Mouse (Mus musculus): ENCODE results near the gene Ctrb1. TPM values are rescaled to one million over a fixed set of nuclear protein-coding genes. Genes with fewer than 3 reads are reported as not detected.
A peak's percentile ranks its signal among the peaks of the same experiment; 100 is the strongest.

The Ctrb1 gene
- polyA plus RNA-seq, 1 experiment, result 85.4 TPM

DNA sequence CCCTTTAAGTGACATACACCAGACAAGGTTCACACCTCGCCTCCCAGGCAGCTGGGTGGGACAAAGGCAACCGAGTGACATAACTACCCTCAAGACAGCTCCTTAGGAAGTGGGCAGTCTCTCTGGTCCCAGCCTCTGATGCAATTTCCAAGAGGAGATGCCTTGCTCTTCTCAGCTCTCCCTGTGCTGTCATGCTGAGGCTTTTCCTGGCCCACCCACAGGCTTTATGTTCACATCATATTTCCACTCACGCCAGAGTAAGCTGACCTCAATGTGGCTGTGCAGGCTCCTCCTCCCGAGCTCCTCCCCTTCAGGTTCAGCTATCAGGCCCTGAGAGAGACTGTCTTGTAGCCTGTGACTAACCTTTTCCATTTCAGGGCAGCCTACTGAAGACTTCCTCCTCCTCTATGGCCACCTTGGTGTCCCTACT, 29.3 kb upstream of the Ctrb1 start:
- Histone ChIP-seq H3K4me3 (no peak overlapping the region), H3K79me2 (ENCODE audit: control insufficient read depth, insufficient read depth) (peaks cover 82% of the 10 kb centered on the region), H3K36me3 (ENCODE audit: control insufficient read depth, insufficient read depth) (peaks cover 18% of the 10 kb centered on the region), H3K27me3 (ENCODE audit: control insufficient read depth, insufficient read depth, insufficient read length) (no peaks in the 10 kb centered on the region), H3K4me2 (ENCODE audit: low read depth) (peak overlapping the region; percentile 32), H3ac (ENCODE audit: control insufficient read depth, insufficient read length) (no peak overlapping the region)
- no peak for TF ChIP-seq SRF (IDR thresholded peaks at IDR 0.05; ENCODE audit: control insufficient read depth, insufficient read length, low read depth)
- TF ChIP-seq POLR2AphosphoS2 (IDR thresholded peaks at IDR 0.05; ENCODE audit: insufficient read length, low read depth), result peak; percentile 14
- TF ChIP-seq CEBPB (IDR thresholded peaks at IDR 0.05; ENCODE audit: insufficient read depth, poor library complexity, severe bottlenecking), result peak; percentile 88
- TF ChIP-seq MYOG (IDR thresholded peaks at IDR 0.05; ENCODE audit: control insufficient read depth in 1 of 3, insufficient read depth in 1 of 3, insufficient read length in 2 of 3, low read depth in 2 of 3), result no peak
- no peak for TF ChIP-seq POLR2A (IDR thresholded peaks at IDR 0.05; ENCODE audit: insufficient read length, low read depth)

DNA sequence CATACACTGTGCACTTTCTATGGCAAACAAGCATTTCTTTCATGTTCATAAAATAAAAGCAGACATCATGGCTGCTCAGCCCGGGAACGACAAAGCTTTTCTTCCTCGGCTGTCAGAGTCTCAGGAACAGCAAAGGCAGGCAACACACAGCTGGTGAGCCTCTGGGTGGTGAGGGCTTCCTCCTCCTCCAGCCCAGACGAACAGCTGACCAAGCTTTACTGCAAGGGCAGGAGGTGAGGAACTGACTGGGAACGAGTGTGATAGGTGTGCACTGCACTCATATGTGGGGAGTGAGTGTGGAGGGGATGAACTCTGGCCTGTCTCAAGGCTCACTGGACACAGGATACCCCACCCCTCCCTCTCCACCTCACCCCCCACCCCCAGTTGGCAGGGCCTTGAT, 28.1 kb upstream of the Ctrb1 start:
- Histone ChIP-seq H3K27me3 (ENCODE audit: control insufficient read depth, insufficient read depth, insufficient read length) (no peaks in the 10 kb centered on the region), H3ac (ENCODE audit: control insufficient read depth, insufficient read length) (no peak overlapping the region), H3K4me2 (ENCODE audit: low read depth) (no peak overlapping the region), H3K79me2 (ENCODE audit: control insufficient read depth, insufficient read depth) (peaks cover 77% of the 10 kb centered on the region), H3K36me3 (ENCODE audit: control insufficient read depth, insufficient read depth) (peaks cover 22% of the 10 kb centered on the region), H3K4me3 (no peak overlapping the region)
- no peak for TF ChIP-seq POLR2A (IDR thresholded peaks at IDR 0.05; ENCODE audit: insufficient read length, low read depth)
- TF ChIP-seq SRF (IDR thresholded peaks at IDR 0.05; ENCODE audit: control insufficient read depth, insufficient read length, low read depth), result no peak
- peak in 2 of 3 experiments; percentile 70 to 81 for TF ChIP-seq MYOD1 (IDR thresholded peaks at IDR 0.05; ENCODE audit: control insufficient read depth in 1 of 3, insufficient read length in 2 of 3, low read depth in 2 of 3)
- peak in 2 of 3 experiments; percentile 63 to 78 for TF ChIP-seq MYOG (IDR thresholded peaks at IDR 0.05; ENCODE audit: control insufficient read depth in 1 of 3, insufficient read depth in 1 of 3, insufficient read length in 2 of 3, low read depth in 2 of 3)
- no peak for TF ChIP-seq E2F4 (IDR thresholded peaks at IDR 0.05; ENCODE audit: insufficient read depth)
- no peak for TF ChIP-seq TCF3 (IDR thresholded peaks at IDR 0.05; ENCODE audit: insufficient read length, low read depth)
- no peak for TF ChIP-seq MAX (IDR thresholded peaks at IDR 0.05; ENCODE audit: low read depth)
- no peak for TF ChIP-seq TCF12 (IDR thresholded peaks at IDR 0.05; ENCODE audit: insufficient read depth, poor library complexity, severe bottlenecking)
- no peak for TF ChIP-seq REST (IDR thresholded peaks at IDR 0.05; ENCODE audit: insufficient read depth, insufficient read length)
- no peak for TF ChIP-seq USF1 (IDR thresholded peaks at IDR 0.05; ENCODE audit: low read depth)
- peak; percentile 47 for TF ChIP-seq POLR2AphosphoS2 (IDR thresholded peaks at IDR 0.05; ENCODE audit: insufficient read length, low read depth)
- no peak for TF ChIP-seq CEBPB (IDR thresholded peaks at IDR 0.05; ENCODE audit: insufficient read depth, poor library complexity, severe bottlenecking)

DNA sequence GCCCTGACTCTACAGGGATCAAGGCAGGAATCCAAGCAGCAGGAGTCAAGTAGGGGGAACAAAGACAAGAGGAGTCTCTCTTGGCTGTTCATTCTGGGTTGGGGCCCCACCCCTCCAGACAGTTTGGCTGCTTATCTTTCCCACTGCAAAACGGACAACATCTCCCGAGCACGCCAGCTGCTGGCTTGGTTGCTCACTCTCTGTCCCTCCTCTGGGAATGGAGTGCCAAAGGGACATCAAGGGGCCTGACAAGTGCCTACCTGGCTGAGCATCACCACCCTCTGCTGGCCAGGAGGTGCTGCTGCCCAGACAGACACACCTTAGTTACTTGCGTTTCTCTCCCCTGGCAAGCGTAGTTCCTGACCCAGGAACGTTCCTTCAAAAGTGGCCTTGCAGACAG, 27.1 kb upstream of the Ctrb1 start:
- no peak for TF ChIP-seq POLR2A (IDR thresholded peaks at IDR 0.05; ENCODE audit: insufficient read length, low read depth)
- no peak for TF ChIP-seq POLR2AphosphoS2 (IDR thresholded peaks at IDR 0.05; ENCODE audit: insufficient read length, low read depth)
- TF ChIP-seq REST (IDR thresholded peaks at IDR 0.05; ENCODE audit: insufficient read depth, insufficient read length), result no peak
- TF ChIP-seq TCF12 (IDR thresholded peaks at IDR 0.05; ENCODE audit: insufficient read depth, poor library complexity, severe bottlenecking), result no peak
- peak in 2 of 3 experiments; percentile 44 to 64 for TF ChIP-seq MYOD1 (IDR thresholded peaks at IDR 0.05; ENCODE audit: control insufficient read depth in 1 of 3, insufficient read length in 2 of 3, low read depth in 2 of 3)
- peak in 1 of 3 experiments; percentile 52 for TF ChIP-seq MYOG (IDR thresholded peaks at IDR 0.05; ENCODE audit: control insufficient read depth in 1 of 3, insufficient read depth in 1 of 3, insufficient read length in 2 of 3, low read depth in 2 of 3)
- no peak for TF ChIP-seq CEBPB (IDR thresholded peaks at IDR 0.05; ENCODE audit: insufficient read depth, poor library complexity, severe bottlenecking)
- no peak for TF ChIP-seq USF1 (IDR thresholded peaks at IDR 0.05; ENCODE audit: low read depth)
- H3K79me2 ChIP-seq (ENCODE audit: control insufficient read depth, insufficient read depth), result peaks cover 66% of the 10 kb centered on the region
- H3K4me3 ChIP-seq, result no peak overlapping the region
- peaks cover 17% of the 10 kb centered on the region for H3K36me3 ChIP-seq (ENCODE audit: control insufficient read depth, insufficient read depth)
- no peak overlapping the region for H3ac ChIP-seq (ENCODE audit: control insufficient read depth, insufficient read length)
- H3K27me3 ChIP-seq (ENCODE audit: control insufficient read depth, insufficient read depth, insufficient read length), result no peaks in the 10 kb centered on the region
- peak overlapping the region; percentile 75 for H3K4me2 ChIP-seq (ENCODE audit: low read depth)

DNA sequence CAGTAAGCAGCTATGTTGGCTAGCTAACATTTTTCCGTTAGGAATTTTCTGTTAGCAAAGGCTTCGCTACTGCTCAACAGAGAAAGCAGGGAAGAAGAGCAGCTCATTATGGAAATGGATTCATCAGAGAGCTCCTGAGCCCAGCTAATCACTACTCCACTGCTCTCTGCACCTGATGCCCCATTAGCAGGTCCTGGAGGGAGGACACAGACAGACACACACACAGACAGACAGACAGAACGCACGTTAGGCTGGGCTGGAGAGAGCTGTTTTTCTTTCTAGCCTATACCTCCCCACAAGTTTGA, 26.6 kb upstream of the Ctrb1 start:
- TF ChIP-seq MYOG (IDR thresholded peaks at IDR 0.05; ENCODE audit: control insufficient read depth in 1 of 3, insufficient read depth in 1 of 3, insufficient read length in 2 of 3, low read depth in 2 of 3) (no peak), E2F4 (IDR thresholded peaks at IDR 0.05; ENCODE audit: insufficient read depth) (no peak), MYOD1 (IDR thresholded peaks at IDR 0.05; ENCODE audit: control insufficient read depth in 1 of 3, insufficient read length in 2 of 3, low read depth in 2 of 3) (no peak), TCF12 (IDR thresholded peaks at IDR 0.05; ENCODE audit: insufficient read depth, poor library complexity, severe bottlenecking) (no peak), TCF3 (IDR thresholded peaks at IDR 0.05; ENCODE audit: insufficient read length, low read depth) (no peak), SRF (IDR thresholded peaks at IDR 0.05; ENCODE audit: control insufficient read depth, insufficient read length, low read depth) (no peak), POLR2A (IDR thresholded peaks at IDR 0.05; ENCODE audit: insufficient read length, low read depth) (no peak), MAX (IDR thresholded peaks at IDR 0.05; ENCODE audit: low read depth) (no peak)
- Histone ChIP-seq H3K79me2 (ENCODE audit: control insufficient read depth, insufficient read depth) (peaks cover 62% of the 10 kb centered on the region), H3ac (ENCODE audit: control insufficient read depth, insufficient read length) (no peak overlapping the region), H3K4me3 (no peak overlapping the region), H3K36me3 (ENCODE audit: control insufficient read depth, insufficient read depth) (peaks cover 21% of the 10 kb centered on the region), H3K27me3 (ENCODE audit: control insufficient read depth, insufficient read depth, insufficient read length) (no peaks in the 10 kb centered on the region), H3K4me2 (ENCODE audit: low read depth) (peak overlapping the region; percentile 75)
